Mouse (Mus musculus) ovary, postnatal 10 days (tissue): ENCODE results near the gene Actr6.

ENCODE experiments used
- DNase-seq: peaks from one replicate; pipeline ENCODE4 v3.0.0; 2022; ENCODE audit warnings: low spot score

The Actr6 gene

DNA sequence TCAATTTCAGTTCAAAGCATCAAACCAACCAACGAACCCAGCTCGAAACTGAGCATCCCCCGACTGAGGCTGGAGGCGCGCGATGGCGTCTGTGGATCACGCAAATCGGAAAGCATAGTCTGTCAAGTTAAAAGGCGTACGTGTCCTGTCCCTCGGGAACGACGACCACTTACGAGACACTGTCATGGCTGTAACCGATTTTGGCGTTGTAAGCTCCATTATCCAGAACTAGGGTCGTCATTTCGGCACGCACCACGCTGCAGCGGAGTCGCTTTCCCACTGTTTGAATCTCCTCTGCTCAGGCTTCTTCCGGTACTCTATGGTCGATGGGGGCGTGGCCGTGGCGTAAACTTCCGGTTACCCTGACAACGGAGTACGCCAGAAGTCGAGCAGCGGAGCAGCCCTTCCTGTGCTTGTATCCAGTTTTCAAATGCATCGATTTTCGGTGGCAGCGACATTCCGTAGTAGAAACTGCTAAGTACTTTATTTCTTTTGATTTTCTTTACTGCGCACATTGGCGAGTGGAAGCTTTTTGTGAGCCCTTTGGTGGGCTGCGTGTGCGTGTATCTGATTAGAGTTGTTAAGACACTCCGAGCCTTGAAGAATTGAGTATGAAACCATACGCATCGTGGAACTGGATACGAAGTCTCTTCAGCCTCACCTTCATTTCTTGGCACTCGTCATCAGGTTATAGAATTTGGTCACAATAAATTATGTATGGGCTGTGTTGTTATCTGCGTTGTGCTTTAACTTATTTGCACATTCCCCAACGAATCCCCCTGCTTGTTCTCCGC is at the start of gene Actr6:
Gene Actr6, minus strand, starts transcription at position 295 of the 794 bp plus-strand sequence.
- peak; percentile 84 for DNase-seq

DNA sequence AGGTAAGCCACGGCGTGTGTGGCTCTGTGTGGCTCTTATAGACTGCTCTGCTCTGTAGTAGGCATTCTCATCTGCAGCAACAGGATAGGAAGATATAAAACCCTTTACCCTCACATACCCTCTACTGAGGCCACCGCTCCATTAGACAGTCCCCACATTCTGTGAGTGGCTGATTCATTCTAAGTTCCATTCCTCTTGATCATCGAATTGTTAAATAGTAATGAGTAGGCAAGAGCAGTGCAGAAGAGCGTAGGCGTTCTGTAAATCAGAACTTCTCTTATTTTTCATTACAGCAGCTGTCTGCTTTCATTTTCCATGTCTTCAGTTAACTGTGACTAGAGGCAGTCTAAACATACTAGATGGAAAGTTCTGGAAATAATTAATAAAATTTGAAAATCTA is 43.9 kb upstream of the Actr6 start:
- DNase-seq: no peak

DNA sequence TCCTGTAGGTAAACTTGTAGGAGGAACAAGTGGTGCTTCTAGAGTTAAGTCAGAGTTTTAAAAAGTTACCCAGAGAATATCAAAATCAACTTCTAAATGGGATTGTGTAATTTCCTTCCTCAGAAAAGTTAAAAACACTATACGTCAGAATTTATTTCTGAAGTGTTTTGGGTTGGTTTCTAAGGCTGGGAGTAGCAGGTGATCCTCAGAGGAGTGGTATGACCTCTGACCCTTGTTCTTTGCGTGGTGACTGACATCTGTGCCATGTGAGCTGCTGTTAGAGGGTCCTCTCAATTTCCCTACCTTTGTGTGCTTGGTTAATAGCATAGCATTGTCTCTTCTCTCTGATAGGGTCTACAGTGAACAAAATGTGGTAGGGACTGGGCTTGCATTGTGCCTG is 39.8 kb upstream of the Actr6 start:
- DNase-seq: no peak

DNA sequence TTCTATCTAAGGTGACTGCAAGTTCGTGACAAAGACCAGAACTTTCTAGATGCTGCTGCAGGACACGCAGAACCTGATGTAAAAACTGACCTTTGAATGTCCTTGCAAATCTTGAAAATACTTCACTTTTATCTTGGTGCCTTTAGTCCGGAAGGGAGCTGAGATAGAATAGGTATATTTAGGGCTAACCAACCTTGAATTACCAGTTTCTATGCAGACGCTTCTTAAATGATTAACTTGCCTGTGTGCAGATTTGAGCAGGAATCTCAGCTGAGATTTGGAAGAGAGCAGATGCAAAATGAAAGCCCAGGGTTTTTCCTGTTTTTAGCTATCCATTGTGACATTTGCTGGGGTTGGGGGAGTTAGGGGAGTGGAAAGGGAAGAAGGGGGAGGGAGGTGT is 37.0 kb upstream of the Actr6 start:
- DNase-seq: no peak

DNA sequence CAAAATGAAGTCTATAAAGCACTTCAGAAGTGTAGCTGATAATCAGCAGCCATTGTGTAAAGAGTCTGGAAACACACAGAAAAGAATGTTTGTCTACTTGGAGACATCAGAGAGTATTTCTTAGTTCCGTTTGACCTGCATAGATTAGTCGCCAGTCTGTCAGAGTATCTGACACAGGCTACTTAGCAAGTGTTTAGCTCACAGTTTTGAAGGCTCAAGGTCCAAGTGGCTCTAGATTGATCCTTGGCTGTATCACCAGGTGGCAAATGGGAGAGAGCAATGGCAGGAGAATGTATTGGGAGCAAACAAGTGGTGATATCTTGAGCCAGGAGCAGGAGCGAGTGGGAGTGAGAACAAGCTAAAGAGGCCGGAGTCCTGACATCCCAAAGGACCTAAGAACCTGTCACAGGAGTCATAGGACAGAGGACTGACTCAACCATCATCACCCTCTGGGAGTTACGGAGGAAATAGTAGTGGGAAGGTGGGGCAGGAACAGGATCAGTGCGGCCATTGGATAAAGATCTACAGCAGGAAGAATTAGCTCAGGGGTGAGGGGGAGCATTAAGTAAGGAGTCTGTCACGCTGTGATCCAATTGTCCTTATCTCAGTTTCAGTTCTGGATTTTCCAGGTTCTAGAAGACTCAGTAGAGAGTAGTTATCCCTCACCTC is 36.4 kb upstream of the Actr6 start:
- DNase-seq: no peak

DNA sequence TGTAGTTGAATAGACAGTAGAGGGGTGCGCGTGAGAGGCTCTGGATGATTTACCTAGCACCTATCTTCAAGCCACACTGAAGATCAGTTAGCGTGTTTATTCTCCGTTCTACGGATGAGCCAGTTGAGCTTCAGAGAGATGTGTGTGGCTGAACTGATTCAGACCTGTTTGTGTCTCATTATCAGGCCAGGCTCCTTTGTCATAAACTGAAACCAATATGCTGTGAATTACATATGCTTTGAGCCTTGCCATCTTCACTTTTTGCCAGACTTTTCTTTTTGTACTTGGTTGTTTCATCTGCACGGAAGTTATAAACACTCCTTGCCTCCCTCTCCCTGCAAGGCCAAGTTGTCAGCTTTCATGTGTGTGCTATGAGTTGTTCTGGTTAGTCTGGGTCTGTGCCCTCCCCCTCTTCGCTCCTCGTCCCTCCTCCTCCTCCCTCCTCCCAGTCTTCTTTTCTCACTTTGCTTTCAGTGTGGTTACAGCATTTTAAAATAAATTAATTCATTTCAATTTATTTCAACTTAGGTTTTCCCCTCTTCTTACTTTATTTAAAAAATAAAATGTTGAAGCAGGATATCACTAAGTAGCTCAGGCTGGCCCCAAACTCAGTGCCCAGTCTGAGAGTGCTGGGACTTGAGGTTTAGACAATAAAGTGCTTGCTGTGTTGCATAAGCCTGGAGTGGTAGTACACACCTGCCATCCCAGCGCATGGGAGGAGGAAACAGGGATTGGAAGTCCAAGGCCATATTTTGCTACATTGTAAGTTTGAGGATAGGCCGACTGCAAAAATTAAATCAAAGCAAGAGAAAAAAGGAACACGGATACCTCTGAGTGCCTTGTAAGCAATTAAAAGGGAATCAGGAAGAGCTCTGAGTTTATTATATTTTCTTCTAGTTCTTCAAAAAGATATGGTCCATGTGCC is 34.0 kb upstream of the Actr6 start:
- DNase-seq: no peak

DNA sequence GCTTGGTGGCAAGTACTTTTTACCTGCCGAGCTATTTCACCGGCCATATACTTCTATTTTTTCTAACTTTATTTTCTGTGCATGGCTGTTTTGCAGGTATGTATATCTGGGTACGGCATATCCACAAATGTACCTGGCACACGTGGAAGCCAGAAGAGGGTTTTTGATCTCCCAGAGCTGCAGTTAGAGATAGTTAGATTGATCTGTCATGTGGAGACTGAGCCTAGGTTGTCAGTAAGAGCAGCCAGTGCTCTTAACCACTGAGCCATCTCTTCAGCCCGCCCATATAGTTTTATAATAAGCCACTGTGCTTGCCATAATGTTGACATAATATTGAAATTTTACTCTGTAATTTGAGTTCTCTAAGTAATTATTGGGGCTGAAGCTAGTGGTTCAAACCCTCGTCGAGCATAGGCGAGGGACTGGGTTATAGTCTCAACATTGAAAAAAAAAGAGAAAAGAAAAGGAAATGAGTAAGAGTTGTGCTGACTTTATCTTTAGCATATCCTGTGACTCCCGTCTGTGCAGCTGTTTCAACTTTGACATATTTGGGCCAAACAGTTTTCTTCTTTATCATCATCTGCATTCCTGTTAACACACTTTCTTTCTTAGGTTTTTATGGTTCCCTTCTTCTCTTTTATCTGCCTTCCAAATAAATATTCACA is 32.5 kb upstream of the Actr6 start:
- DNase-seq: no peak

DNA sequence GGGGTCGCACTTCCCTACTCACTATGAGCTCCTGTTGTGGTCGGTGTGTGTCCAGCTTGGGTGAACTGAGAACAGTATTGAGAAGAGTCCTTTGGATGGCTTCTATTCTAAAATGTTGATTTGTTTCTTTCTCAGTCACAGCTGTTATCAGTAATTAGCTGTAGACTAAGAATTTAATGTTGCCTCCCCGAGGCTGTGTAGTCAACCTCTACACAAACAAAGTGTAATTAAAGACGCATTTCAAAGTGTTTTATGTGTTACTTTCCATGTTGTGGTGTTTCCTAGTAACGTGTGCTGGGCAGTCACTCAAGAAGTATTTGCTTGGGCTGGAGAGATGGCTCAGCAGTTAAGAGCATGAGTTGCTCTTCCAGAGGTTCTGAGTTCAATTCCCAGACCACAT is 28.7 kb upstream of the Actr6 start:
- no peak for DNase-seq

DNA sequence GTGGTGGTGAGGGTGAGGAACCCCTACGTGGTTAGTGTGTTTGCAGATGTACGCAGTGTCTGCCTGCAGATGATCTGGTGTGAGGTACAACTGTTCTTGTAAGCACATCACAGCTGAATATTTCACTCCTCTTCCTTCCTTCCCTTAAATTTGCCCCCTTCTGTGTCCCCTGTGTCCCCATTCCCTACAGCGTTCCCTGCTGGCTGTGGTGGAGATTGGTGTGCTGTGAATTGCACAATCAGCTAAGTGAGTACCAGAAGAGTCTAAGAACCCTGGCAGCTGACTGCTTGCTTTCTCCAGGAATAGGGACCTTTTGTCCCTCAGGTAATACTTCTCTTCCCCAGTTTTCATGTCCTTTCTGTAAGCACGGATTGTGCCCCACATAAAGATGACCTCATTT is 23.1 kb upstream of the Actr6 start:
- no peak for DNase-seq

DNA sequence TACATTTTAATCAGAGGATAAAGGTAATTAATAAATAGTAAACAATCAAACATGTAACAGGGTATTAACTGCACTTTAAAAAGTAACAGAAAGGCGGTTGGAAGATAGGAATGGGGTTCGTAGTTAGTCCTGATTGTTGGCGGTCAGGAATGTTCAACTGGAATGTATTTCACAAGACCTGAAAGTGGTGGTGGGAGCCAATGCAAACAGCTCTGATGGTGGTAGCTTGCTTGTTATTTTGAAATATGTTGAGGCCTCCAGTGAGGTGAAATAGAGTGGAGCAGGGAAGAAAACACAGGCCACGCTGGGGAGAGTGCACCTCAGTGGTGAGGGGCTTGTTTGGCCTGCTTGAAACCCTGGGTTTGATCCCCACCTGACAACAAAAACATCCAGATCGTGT is 19.0 kb upstream of the Actr6 start:
- DNase-seq: no peak

DNA sequence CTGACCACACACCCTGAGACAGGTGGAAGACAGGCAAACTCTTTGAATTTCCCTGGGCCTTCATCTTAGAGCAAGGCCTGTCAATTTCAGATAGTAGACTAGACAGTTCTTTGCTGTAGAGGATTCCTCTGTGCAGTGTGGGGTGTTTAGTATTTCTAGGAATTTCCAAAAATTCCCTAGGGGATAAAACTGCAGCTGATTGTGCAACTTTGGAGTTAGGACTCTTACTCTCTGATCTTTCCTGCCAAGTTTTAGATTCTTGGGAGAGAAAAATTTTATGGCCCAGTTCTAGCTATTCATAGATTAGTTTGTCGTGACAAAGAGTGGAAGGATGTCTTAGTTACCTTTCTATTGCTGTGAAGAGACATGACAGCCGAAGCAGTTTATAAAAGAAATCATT is 16.5 kb upstream of the Actr6 start:
- DNase-seq: no peak

DNA sequence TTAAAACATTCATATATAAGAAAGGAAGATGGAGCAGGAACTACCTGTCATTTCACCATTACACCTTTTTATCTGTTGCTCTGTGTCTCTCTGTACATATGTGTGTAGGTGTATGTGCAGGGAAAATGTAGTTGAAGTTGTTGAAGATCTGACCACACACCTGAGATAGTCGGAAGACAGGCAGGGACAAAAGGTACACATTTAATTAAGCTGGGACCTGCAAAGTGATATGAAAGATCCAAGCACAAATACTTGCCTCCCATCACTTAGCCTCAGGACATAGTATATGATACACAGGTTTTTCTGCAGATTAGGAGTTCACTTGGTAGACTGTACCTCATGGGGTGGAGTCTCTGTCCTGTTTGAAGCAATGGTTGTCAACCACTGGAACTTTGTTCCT is 15.8 kb upstream of the Actr6 start:
- DNase-seq: no peak

DNA sequence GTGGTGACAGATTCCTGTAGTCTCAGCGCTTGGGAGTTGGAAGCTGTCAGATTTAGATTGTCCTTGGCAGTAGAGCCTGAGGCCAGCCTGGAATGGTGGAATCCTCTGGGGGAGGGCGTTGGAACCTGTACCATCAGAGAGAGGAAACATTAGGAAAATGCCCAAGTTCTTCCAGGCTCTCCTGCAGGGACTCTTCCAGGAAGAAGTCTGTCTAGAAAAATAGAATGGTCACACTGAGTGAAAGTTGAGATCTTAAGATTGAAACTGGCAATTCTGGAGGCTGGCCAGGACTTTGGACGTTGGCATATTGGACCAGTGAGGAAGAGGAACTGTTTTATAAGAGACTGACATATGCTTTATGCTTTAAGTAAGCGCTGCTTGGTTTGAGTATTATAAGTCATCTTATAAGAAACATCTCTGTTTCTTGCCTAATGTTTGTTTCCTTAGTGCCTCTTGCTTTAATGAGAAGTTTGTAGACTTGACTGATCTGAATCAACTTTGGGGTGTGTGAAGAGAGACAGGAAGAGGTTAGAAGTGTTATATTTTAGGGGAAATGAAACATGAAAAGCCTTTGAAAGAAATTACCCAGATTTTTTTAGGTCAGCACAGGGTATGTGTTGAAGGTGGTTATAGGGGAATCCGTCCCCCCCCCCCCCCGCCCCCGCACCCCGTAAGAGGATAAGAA is 15.3 kb upstream of the Actr6 start:
- no peak for DNase-seq

DNA sequence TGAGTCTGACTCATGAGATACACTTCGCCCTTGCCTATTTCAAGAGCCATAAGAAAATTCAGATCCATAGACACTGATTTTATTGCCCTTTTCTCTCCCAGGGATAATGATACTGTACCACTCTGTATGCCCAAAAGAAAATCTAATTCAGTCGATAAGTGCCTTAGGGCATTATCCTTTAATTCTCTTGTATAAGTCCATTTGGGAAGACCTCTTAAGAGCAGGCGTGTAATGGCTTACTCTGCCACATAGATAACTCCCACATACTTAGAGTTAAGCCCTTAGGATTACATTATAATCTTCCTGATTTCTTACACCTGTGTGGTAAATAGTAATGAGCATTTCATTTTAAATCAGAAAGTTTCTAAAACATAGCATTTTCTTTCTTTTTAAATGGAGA is 14.5 kb upstream of the Actr6 start:
- no peak for DNase-seq

DNA sequence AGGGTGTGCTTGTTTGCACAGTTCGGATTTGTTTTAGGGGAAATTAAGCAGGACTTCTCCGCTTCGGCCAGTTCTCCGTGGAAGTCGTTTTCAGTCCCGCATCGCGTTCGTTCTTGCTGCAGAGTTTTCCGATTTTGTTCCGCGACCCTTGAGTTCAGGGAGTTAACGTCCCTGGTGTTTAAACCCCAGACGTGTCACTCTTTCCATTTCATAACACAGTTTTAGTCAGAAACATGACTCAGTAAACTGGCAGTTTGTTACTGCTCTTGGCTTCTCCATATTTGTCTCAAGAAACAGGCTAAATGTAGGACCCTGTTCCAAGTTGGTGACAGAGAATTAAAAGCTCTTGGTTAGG is 13.5 kb upstream of the Actr6 start:
- no peak for DNase-seq

DNA sequence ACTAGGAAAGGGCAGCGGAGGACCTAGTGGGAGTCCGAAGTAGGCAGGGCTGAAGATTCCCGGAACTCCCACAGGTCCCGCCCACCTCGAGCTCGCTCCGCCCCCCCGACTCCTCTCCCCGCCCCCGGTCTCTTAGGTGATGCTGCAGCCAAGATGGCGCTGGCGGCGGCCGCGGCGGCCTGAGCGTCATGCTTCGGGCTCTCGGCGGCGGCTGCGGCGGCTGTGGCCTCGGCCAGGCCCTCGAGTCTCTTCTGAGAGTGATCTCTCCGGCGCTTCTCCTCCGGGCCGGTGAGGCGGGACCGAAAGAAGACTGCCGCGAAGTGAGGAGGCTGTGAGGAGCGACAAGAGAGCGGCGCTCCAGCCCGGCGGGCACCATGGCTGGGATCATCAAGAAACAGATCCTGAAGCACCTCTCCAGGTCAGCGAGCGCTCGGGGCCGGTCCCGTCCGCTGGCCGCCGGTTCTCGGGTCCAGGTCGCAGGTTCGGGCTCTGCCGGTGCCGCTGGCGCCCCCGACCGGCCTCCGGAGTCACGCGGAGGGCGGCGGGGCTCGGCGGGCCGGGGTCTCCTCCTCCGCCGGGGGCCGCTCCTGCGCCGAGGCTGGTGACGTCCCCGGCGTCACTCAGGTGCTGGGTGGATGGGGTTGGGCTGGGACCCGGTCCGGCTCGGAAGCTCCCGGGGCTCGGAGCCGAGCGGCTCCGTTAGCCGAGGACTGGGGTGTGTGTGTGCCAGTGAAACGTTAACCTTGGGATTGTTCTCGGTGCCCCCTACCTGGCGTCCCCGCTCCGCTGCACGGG is 13.0 kb upstream of the Actr6 start, which contains the start of gene Uhrf1bp1l:
Gene Uhrf1bp1l, plus strand, starts transcription at position 121 of the 795 bp plus-strand sequence.
- DNase-seq: peak; percentile 64

DNA sequence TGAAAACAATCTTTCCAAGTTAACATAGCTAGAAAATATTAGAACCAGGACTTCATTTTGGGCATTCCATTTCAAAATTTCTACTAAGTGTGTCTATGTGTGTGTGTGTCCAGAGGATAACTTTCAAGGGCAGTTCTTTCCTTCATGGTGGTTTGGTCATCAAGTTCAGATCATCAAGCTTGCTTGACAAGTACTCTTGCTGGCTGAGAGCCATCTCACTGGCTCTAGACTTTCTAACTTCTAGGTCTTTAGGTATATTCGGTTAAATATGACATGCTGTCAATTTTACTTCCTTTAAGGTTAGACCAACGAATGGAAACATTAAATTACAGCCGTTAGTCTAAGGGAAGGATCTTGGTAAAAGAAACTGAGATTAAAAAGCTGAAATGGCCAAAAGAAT is 12.2 kb upstream of the Actr6 start:
- no peak for DNase-seq

DNA sequence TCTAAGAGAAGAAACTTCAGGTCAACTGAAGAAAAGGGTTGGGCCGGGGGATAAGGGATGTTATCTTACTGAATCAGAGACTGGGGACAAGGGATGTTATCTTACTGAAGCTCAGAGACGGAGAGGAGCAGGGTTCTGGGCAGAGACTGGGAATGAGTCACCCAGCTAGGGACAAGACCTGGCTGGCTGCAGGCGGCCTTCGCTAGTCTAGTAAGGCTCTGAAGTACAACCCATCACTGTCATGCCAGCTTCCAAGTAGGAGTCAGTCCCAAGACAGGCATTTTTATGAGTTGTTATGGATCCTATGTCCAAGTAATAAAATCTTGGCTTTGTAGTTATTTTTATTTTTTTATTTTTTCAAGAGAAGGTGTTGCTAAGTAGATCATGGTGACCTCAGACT is 11.2 kb upstream of the Actr6 start:
- no peak for DNase-seq

DNA sequence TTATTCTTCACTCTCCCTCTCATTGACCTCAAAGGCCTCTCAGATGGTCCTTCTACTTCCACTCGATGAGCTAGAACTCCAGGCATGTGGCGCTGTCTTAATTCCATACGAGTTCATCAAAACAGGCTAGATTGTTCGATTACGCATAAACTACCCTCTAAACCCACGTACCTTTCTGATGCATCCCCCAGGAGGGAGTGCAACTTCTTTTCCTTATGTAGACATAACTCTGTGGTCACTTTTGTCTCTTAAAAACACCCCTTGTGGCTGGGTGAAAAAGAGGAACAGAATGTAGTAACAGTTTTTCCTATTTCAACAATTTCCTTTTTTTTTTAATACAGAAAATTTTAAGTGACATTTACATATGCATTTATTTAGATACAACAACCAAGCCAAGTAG is 8.9 kb upstream of the Actr6 start:
- no peak for DNase-seq

DNA sequence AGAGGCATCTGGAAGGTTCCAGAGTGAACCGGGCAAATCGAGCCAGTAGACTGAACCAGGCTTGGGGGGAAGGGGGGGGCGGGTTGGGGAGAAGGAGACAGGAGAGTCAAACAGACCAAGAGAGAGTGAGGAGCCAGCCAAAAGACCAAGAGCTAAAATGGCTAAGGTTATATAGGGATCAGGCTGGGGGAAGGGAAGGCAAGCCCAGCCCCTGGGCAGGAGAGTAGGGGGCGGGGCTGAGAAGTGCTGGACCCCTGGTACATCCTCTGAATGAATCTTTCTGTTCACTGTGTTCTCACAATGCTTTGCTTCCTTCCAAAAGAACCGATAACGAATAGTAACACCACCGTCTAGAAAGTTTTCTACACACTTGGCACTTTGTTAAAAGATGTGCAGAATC is 7.6 kb upstream of the Actr6 start:
- DNase-seq: no peak

DNA sequence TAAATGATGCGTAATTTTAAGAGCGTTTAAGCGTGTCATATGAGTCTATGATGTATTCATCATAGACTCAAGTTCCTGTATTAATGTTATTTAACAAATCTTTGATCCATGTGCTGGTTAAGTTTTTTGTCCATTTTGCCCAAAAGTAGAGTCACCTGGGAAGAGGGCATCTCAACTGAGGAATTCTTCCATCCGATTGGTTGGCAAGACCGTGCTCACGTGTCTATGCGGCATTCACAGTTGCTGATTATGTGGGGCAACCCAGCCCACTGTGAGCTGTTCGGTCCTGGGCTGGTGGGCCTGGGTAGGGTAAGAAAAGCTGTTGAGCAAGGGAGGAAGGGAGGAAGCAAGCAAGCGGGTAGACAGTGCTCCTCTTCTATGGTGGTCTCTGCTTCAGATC is 6.3 kb upstream of the Actr6 start:
- DNase-seq: no peak
